Mouse (Mus musculus) effector memory CD4-positive, alpha-beta T cell, adult 5 months (primary cell): Measurements from ENCODE around the gene Arhgap27. TPM values are rescaled to one million over a fixed set of nuclear protein-coding genes. Genes with fewer than 3 reads are reported as not detected.

Experiments used
- polyA plus RNA-seq: library from polyadenylated mRNA; unstranded; fragments of 100-300 nt; shearing (Covaris generic); gene quantifications from one replicate; pipeline ENCODE4 v1.2.1, GENCODE M21; 2017

The Arhgap27 gene
- polyA plus RNA-seq: 57.1 TPM

GRCm38 (mm10) chr11:103363214-103364148 is at the start of gene Arhgap27:
Arhgap27 (minus strand) TSS chr11:103363692.

GRCm38 (mm10) chr11:103411981-103412949 is 48.8 kb upstream of the Arhgap27 start, which contains the start of gene Plekhm1:
Plekhm1 (minus strand) TSS chr11:103412687.

Other genes starting within 250 kb of the Arhgap27 start
- 10.8 TPM for gene Hexim1, start 247.5 kb downstream of the Arhgap27 start, polyA plus RNA-seq
- 3.0 TPM for gene Hexim2, start 231.3 kb downstream of the Arhgap27 start, polyA plus RNA-seq
- gene Fmnl1, start 192.6 kb downstream of the Arhgap27 start, polyA plus RNA-seq: 178 TPM
- gene 1700023F06Rik, start 155.1 kb downstream of the Arhgap27 start, polyA plus RNA-seq: not detected
- not detected for gene Spata32, start 145.3 kb downstream of the Arhgap27 start, polyA plus RNA-seq
- gene Map3k14, start 96.2 kb downstream of the Arhgap27 start, polyA plus RNA-seq: 154 TPM
- 23.3 TPM for gene Plekhm1, start 49.0 kb upstream of the Arhgap27 start, polyA plus RNA-seq
- not detected for gene Lrrc37a, start 140.9 kb upstream of the Arhgap27 start, polyA plus RNA-seq